ENCODE assay signal across 8 mouse cellular contexts in the genomic region with DNA sequence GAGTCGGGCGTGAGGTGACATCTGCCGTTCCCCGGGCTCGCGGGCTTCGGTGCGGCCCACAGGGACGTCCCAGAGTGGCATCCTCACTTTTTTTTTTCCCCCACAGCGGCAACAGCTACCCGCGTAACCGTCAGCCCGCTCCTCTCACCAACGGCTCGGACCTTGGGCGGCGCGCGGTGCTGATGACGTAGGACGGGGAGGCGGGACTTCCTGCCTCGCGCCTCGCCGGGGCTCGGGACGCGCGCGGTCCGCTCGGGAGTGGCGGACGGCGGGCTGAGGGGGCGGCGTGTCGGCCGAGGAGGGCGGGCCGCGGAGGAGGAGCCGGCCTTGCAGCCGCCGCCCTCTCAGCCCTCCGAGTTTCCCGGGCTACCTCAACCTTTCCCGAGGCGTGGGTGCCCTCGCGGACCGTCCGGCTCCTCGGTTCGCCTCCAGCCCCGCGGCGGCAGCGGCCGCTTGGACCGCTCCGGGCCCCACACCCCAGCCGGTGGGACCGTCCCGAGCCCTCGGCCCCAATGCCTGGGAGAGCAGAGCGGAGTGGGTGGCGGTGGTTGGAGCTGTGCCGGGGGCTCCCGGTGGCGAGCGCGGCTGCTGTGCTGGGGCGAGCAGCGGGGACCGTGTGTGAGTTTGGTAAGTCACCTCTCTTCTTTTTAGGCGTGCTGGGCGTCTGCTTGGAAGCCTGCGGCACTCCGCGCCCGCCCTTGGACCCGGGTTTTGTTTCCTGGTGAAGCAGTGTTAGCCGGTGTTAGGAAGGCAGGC. TPM values are rescaled to one million over a fixed set of nuclear protein-coding genes. Genes with fewer than 3 reads are reported as not detected.
DNase-seq lines count a peak whose midpoint lies in the region; ATAC-seq and TF ChIP-seq lines count a peak whose summit lies in the region.

A gene (plus strand): TSS at position 235 of the 756 bp plus-strand sequence.

- peak; percentile 98 for ATAC-seq in forebrain, embryonic 14.5 days
- ATAC-seq in liver, postnatal 0 days, result peak; percentile 97
- ATAC-seq in neural tube, embryonic 13.5 days (ENCODE audit: low read depth), result peak; percentile 99

- no peak for TF ChIP-seq CTCF in liver, postnatal 0 days (IDR thresholded peaks at IDR 0.05; ENCODE audit: low read depth)

- H3K27ac ChIP-seq in ES-E14 (ENCODE audit: insufficient read depth, low read depth, low read length, poor library complexity, severe bottlenecking), result peak within 1 kb of the TSS; percentile 50
- H3K27ac ChIP-seq in forebrain, embryonic 14.5 days (ENCODE audit: low read depth, low read length), result peak within 1 kb of the TSS; percentile 87
- peak within 1 kb of the TSS; percentile 95 for H3K27ac ChIP-seq in liver, postnatal 0 days (ENCODE audit: low read depth)
- H3K27ac ChIP-seq in neural tube, embryonic 13.5 days (replicated peaks), result peak within 1 kb of the TSS; percentile 93

- H3K9ac ChIP-seq in ES-E14 (ENCODE audit: insufficient read depth, low read depth, low read length, poor library complexity, severe bottlenecking), result peak within 1 kb of the TSS; percentile 94
- H3K9ac ChIP-seq in forebrain, embryonic 14.5 days (ENCODE audit: low read length), result peak within 1 kb of the TSS; percentile 91
- H3K9ac ChIP-seq in liver, postnatal 0 days (replicated peaks), result peak within 1 kb of the TSS; percentile 89
- H3K9ac ChIP-seq in neural tube, embryonic 13.5 days, result peak within 1 kb of the TSS; percentile 96

- no peaks in the 10 kb centered on the region for H3K27me3 ChIP-seq in forebrain, embryonic 14.5 days (replicated peaks; ENCODE audit: control insufficient read depth, insufficient read depth, low read length)
- H3K27me3 ChIP-seq in liver, postnatal 0 days (ENCODE audit: insufficient read depth, low read length), result no peaks in the 10 kb centered on the region
- H3K27me3 ChIP-seq in neural tube, embryonic 13.5 days, result no peaks in the 10 kb centered on the region

- in situ Hi-C loops in ES-E14 (cut with MboI; ENCODE audit: low sequenced_read_pairs in 2 of 2, unreplicated experiment in 2 of 2), result loop anchor here (10.0 to 25.0 kb wide), 3 partner anchors 266 to 774 kb away; no protein-coding TSS in a partner anchor

- peak; percentile 83 for DNase-seq in ES-E14 (ENCODE audit: low read depth, low spot score)
- peak; percentile 92 for DNase-seq in cerebellum, adult 11 months
- DNase-seq in forebrain, embryonic 14.5 days (ENCODE audit: low spot score), result peak; percentile 94
- peak; percentile 97 to 98 for DNase-seq in heart, postnatal 14 days
- DNase-seq in layer of hippocampus, adult 11-12 months (ENCODE audit: low spot score), result peak; percentile 91
- peak; percentile 97 for DNase-seq in liver, postnatal 0 days
- peak; percentile 73 for DNase-seq in telencephalon, adult 2 months (ENCODE audit: low read depth, low spot score)

- peak within 1 kb of the TSS; percentile 95 to 100 for H3K4me3 ChIP-seq in ES-E14 (ENCODE audit: insufficient read depth in 1 of 2, low read depth in 1 of 2, low read length in 2 of 2, poor library complexity in 1 of 2, severe bottlenecking in 1 of 2)
- peak within 1 kb of the TSS; percentile 83 for H3K4me3 ChIP-seq in forebrain, embryonic 14.5 days (ENCODE audit: low read depth, low read length)
- peak within 1 kb of the TSS; percentile 93 for H3K4me3 ChIP-seq in liver, postnatal 0 days (ENCODE audit: low read depth, low read length)
- H3K4me3 ChIP-seq in neural tube, embryonic 13.5 days, result peak within 1 kb of the TSS; percentile 93

- no peaks in the 10 kb centered on the region for H3K36me3 ChIP-seq in ES-E14 (ENCODE audit: control insufficient read depth, insufficient read depth, low read length, poor library complexity, severe bottlenecking)
- H3K36me3 ChIP-seq in forebrain, embryonic 14.5 days (ENCODE audit: control insufficient read depth, insufficient read depth, low read length), result no peaks in the 10 kb centered on the region
- no peaks in the 10 kb centered on the region for H3K36me3 ChIP-seq in liver, postnatal 0 days (replicated peaks; ENCODE audit: insufficient read depth, low read length)
- no peaks in the 10 kb centered on the region for H3K36me3 ChIP-seq in neural tube, embryonic 13.5 days

- H3K4me1 ChIP-seq in ES-E14 (ENCODE audit: control insufficient read depth in 2 of 2, insufficient read depth in 2 of 2, low read length in 2 of 2, poor library complexity in 1 of 2), result peaks cover 0 to 2% of the 10 kb centered on the region in 2 experiments; a peak in 1 of 4 replicates
- peaks cover 3% of the 10 kb centered on the region; the same call in 1 of the 2 replicates for H3K4me1 ChIP-seq in forebrain, embryonic 14.5 days (ENCODE audit: control insufficient read depth, insufficient read depth, low read length)
- peaks cover 11% of the 10 kb centered on the region for H3K4me1 ChIP-seq in liver, postnatal 0 days (ENCODE audit: insufficient read depth)
- H3K4me1 ChIP-seq in neural tube, embryonic 13.5 days (replicated peaks), result peaks cover 21% of the 10 kb centered on the region

- TF ChIP-seq EP300 in liver, postnatal 0 days (IDR thresholded peaks at IDR 0.05; ENCODE audit: low read depth), result no peak

- intact Hi-C loops in heart, postnatal 14 days (cut with DNase I), result no loop called here

- peak within 1 kb of the TSS; percentile 84 for H3K4me2 ChIP-seq in forebrain, embryonic 14.5 days (ENCODE audit: low read length)
- H3K4me2 ChIP-seq in liver, postnatal 0 days (ENCODE audit: low read depth, low read length), result peak within 1 kb of the TSS; percentile 93
- peak within 1 kb of the TSS; percentile 78 for H3K4me2 ChIP-seq in neural tube, embryonic 13.5 days

- WGBS in forebrain, embryonic 14.5 days, result under 1% methylated on average over 74 of the region's 86 CpGs
- WGBS in liver, postnatal 0 days (ENCODE audit: insufficient replicate concordance), result under 1% methylated on average over 79 of the region's 86 CpGs
- under 1% methylated on average over 85 of the region's 86 CpGs for WGBS in neural tube, embryonic 13.5 days

- H3K9me3 ChIP-seq in ES-E14 (ENCODE audit: control insufficient read depth, insufficient read depth, low read depth, low read length), result no peaks in the 10 kb centered on the region
- no peaks in the 10 kb centered on the region for H3K9me3 ChIP-seq in forebrain, embryonic 14.5 days (replicated peaks; ENCODE audit: control insufficient read depth, low read length)
- H3K9me3 ChIP-seq in liver, postnatal 0 days (ENCODE audit: low read length), result no peaks in the 10 kb centered on the region
- H3K9me3 ChIP-seq in neural tube, embryonic 13.5 days, result no peaks in the 10 kb centered on the region

TF ChIP-seq in ES-E14, 5 proteins besides CTCF, POLR2A, EP300 and RAD21:
- no peak for TF ChIP-seq CHD2 (IDR thresholded peaks at IDR 0.05; ENCODE audit: low read depth, low read length)
- TF ChIP-seq ZNF384 (IDR thresholded peaks at IDR 0.05; ENCODE audit: low read depth, low read length), result peak; percentile 26; the same call in 1 of the 2 replicates
- TF ChIP-seq ZC3H11A (IDR thresholded peaks at IDR 0.05; ENCODE audit: borderline replicate concordance, low read depth, low read length), result no peak
- TF ChIP-seq HCFC1 (IDR thresholded peaks at IDR 0.05; ENCODE audit: borderline replicate concordance, insufficient read depth, low read length), result peak; percentile 71; the same call in 1 of the 2 replicates

RNA-seq across cellular contexts. Expression of the gene that starts here (rescaled TPM):
- total RNA-seq in ES-E14 (2012; rRNA removed), result 24.5 and 25.2 TPM in 2 replicates
- polyA plus RNA-seq in forebrain, embryonic 14.5 days (2014; fragmentation: Nextera tagmentation; extraction: Ambion mirVana), result 18.4 and 18.8 TPM in 2 replicates
- total RNA-seq in heart, postnatal 14 days (2021), result 10 to 100 TPM; 20.1 to 21.5 TPM
- 5.7 and 5.9 TPM in 2 replicates for polyA plus RNA-seq in liver, postnatal 0 days (2015; fragmentation: Nextera tagmentation; extraction: Ambion mirVana)
- 20.6 and 22.7 TPM in 2 replicates for polyA plus RNA-seq in neural tube, embryonic 13.5 days (2015; fragmentation: Nextera tagmentation; extraction: Ambion mirVana)

Comparison
In these comparisons a context has a peak if more than half of its experiments do, and no peak if none do; other contexts are left out.
1. Peak in every context shown above with its lines: DNase-seq, ATAC-seq, H3K4me3 ChIP-seq and H3K27ac ChIP-seq.